Mouse (Mus musculus) layer of hippocampus, adult 9-10 months (tissue): Measurements from ENCODE around the gene Pask.
"Not testable (repeated sequence)": the region's sequence is repeated elsewhere in the genome, so short reads cannot be mapped to it uniquely, and the experiment has no call there.

Experiments
- DNase-seq: peaks from one replicate; pipeline ENCODE4 v3.0.0; 2022; ENCODE audit warnings: low spot score

Pask gene

DNA sequence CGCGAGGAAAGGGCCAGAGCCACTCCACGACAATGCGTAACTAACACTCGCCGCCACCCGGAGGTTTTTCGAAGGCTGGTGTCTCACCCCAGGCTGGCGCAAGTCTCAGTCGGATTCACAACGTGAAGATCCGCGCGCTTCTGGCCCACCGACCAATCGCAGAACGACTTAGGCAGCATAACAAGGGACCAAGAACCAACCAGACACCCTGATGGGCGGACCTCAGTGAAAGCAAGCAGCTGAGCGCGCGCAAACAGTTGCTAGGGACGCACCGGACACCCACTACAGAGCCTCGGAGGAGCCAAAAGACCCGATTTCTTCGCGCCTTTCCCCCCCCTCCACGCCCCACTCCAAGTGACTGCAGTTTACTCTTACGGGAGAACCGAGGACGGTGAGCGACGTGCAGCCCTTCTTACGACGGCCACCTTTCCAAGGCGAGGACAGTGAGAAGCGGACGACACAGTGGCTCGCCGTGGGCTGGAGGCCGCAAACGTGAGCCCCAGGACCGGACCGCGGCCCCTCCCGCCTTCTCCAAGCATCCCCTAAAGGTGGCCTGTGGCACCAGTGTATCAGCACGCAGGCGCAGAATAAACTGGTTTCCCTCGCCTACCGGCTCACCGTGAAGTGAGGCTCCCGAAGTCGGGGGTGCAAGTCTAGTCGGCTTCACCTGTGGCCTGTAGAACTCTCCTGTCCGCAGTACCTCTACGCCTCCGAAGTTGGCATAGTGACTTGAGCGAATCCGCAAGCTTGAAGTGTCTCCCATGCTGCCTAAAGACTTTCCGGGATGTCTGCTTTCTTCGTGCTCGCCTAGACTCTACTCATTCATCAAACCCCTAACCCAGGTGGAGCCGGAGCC, at the start of gene Pask, which contains the start of gene Ppp1r7:
TSS of gene Pask (minus strand) at position 835 of the 856 bp plus-strand sequence.
TSS of gene Ppp1r7 (plus strand) at position 207 of the 856 bp plus-strand sequence.
- peak; percentile 83 for DNase-seq

DNA sequence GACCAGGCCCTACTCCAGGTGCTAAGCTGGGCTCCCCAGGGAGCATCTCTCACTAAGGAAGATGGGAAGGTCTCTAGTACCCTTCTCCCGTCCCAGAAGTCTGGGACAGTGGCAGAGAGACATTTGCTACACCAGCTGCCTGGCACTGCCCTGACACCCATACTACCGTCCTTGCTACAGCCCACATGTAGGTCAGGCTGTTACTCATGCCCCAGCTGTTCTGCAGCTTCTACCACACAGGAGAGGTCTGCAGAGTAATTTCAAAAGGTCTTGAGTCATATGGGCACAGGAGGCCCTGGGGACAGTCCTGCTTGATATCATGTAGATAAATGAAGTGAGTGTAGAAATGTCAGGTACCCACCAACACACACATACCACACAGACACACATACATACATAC, 45.6 kb upstream of the Pask start:
- DNase-seq, result no peak

DNA sequence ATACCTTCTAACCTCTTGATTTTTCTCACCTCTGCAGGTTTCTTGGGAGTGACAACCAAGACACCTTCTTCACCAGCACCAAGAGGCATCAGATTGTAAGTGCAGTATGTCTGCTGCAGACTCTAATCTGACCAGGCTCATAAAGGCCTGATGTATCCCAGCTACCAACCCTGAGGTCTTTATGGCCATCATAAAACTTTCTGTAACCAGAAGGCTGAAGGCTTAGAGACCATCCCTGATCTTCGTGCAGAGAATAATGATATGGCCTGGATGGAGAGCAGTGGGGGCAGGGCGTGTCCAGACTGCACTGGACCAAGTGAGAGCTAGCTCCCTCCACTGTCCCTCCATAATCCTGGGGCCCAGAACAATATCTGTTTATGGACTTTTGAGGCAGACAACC, 43.9 kb upstream of the Pask start:
- DNase-seq, result no peak

DNA sequence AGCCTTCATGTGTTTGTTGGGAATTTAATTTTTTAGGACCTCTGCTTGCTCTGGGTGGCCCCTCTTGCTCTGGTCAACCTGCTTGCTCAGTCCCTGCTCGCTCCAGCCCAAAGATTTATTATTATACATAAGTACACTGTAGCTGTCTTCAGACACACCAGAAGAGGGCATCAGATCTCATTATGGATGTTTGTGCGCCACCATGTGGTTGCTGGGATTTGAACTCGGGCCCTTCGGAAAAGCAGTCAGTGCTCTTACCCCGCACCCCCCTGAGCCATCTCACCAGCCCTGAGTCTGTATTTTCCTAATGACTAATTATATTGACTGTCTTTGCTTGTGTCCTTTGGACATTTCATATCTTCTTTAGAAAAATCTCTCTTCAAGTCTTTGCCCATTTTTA, 35.8 kb upstream of the Pask start:
- no peak for DNase-seq

DNA sequence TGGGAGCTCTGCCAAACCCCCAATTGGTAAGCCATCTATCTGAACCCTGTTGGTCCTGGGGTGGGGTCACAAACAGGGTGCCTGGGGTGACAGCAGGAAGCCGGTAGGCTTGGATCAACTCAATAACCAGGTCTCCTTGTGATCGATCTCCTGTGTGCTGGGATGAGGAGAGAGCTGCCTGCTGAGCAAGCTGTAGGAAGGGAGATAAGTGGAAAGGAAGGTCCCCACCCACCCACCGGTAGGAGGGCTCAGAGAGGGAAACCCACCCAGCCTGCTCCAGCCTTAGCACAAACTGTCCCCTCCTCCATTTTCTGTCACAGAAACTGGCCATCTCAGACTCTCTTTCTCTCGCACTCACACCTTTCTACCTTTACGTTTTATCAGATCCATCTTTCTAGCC, 34.0 kb upstream of the Pask start:
- DNase-seq, result no peak

DNA sequence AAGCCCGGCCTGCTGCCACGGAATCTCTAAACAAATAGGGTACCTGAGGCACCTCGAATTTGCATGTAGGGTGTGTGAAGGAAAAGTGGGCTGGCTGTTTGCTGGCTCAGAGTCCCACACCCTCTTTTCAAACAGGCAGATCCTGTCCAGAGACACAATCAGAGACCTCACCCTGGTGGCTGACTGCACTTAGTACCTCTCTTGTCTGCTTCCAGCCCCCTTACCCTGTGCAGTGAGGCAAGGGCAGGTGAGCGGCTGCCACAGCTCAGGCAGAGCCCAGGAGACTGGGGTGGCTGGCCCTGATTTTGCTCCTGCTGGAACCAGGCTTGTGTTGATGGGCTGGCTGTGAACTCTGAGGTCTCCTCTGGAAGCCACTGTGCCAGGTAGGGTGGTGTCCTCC, 30.4 kb upstream of the Pask start, which contains the start of gene Ano7:
TSS of gene Ano7 (plus strand) at position 266 of the 400 bp plus-strand sequence.
- no peak for DNase-seq

DNA sequence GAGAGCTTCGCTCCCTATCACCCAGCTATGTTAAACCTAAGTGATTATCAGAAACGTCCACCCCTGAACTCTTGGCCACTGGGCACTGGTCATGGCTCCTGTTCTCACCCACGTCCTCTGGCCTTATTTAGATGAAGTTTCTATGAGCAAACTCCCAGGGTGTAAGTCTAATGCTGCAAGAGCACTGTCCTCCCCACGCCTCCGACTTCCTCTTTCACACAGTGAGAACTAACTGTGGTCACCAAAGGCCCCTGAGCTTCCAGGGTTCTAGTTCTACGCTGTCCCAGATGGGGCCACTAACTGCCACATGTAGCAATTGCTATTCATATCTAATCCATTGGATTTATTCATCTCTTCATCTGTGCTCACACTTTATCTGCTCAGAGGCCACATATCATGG, 22.4 kb upstream of the Pask start:
- DNase-seq, result no peak

DNA sequence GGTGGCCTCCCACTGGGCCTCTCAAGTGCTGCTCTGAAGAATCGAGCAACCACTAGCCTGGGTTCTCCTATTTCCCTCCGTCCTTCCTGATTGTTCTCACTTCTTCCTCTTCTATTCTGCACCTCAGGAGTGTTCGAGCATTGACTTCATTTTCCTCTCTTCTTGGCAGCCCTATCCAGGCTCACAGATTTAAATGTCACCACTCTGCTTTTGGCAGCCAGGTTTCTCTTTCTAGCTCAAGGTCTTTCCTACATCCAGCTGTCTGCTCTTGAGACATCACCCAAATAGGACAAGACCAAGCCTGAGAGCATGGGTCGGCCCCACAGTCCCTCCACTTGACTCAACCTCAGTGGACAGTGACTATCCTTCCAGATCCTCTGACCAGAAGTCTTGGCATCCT, 19.4 kb upstream of the Pask start:
- no peak for DNase-seq

DNA sequence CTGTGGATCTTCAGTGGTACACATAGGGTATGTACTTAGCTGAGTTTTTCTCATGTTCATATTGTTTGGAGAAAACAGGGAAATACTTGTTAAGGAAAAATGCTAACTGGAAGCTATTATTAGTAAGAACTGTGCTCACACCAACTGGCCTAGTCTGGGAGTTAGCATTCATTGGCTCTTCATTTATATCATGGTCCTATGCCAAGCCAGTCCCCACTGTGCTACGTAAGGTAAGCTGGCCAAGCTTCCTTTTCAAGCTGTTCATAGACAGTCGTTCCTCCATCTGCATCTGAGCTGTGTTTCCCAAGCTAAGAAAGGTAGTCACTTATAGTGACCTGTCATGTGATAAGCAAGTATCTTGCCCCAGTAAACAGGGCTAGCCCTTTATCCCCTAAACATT, 9.4 kb upstream of the Pask start:
- DNase-seq, result peak; percentile 31

DNA sequence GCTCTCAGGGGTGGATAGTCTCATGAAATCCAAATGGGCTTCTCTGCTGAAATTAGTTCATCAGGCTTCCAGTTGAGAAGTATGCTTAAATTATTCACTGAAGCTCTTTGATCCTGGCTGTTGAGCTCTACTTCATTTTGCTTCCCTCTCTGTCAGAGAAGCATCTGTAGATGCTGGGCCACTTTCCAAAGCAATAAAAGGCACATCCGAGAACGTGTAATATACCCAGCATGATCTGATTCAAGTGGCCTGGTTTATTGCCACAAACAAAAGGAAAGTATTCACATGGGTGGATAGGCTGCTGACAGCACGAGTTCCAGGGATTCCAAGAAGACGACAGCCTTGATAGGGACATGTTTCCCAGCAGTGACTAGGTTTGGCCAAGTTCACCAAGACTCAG, 6.4 kb upstream of the Pask start:
- DNase-seq, result no peak

DNA sequence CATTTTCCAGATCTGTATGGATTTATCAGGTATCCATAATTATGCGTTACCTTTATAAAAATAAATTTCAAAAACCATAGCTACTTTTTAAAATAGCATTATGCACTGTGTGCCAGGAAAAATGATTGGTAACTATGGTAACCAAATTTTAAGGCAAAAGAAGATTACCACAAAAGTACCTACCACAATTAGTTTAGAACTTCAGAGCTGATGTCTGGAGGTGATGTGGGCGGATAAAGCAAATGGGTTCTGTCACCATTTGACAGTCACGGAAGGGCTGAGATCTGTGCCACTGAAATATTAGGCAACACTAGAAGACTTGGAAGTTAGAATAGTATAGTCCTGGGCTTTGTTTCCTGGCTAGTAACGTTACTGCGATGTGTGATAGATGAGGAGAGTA, 3.9 kb upstream of the Pask start:
- DNase-seq, result no peak

DNA sequence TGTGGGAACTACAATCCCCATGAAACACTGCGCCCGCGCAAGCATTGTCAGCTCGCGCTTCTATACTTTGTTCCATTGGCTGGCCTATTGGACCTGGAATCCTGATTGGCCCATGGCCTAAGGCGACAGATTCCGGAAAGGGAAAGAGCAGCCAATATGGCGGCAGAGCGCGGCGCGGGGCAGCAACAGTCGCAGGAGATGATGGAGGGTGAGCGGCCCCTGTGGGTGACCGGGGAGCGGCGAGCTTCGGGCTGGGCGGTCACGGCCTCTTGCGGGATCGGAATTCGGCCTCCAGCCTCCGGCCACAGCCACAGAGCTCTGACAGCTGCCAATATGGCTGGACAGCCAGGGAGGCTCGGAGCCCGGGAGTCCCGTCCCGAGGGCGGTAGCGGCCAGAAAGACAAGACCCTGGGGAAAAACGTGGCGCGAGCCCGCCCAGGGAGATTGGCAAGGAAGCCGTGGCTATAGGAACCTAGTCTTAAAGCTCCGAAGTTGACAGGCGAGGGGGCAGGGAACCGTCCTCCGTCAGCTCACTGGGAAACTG, 294 bp upstream of the Pask start:
- DNase-seq, result peak; percentile 90

DNA sequence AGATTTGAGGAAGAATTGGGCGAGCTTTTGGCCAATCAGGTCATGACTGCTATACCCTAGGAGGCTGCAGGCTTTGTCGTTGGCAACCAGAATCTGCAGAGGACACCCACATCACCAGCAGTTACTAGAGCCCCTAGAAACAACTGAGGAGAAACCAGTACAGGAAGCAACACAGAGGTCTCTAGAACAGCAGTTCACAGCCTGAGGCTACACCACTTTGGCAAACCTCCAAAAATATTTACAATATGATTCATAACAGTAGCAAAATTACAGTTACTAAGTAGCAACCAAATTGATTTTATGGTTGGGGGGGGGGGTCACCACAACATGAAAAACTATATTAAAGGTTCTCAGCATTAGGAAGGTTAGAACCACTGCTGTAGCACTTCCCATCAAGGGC, 8.7 kb downstream of the Pask start:
- no peak for DNase-seq

DNA sequence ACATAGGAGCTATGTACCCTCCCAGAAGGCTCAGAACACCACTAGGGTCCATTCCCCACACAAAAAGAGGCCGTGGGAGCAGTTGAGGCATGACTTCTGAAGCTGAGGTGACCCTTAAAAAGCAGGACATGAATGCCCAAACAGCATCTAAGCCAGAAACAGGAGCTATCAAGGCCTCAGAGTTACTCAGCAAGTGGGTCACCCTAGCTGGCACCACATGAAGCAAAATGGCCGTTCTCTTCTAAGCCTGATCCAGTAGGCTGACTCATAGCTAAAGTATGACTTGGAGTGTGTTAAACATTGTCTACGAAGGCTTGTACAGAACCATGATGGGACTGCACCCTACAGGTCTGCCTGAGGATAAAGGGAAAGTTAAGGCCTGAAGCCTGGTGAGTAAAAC, 16.8 kb downstream of the Pask start:
- no peak for DNase-seq

DNA sequence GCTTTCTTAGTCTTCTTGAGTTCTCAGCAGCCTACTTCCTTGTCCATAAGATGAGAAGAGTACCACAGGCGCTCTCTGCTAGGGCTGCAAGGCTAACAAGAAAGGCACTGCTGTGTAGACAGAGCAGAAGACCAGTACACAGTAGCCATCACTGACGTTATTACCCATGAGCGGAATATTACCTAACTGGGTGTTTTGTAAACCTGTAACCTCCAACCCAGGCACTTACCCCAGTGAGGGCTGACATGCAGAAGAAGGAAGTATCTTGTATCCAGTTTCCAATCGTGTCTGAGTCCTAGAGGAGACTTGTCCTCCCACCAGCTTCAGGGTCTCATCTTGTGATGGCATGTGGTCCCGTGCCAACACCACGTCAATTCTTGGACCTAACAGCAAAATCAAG, 19.3 kb downstream of the Pask start:
- DNase-seq, result no peak

DNA sequence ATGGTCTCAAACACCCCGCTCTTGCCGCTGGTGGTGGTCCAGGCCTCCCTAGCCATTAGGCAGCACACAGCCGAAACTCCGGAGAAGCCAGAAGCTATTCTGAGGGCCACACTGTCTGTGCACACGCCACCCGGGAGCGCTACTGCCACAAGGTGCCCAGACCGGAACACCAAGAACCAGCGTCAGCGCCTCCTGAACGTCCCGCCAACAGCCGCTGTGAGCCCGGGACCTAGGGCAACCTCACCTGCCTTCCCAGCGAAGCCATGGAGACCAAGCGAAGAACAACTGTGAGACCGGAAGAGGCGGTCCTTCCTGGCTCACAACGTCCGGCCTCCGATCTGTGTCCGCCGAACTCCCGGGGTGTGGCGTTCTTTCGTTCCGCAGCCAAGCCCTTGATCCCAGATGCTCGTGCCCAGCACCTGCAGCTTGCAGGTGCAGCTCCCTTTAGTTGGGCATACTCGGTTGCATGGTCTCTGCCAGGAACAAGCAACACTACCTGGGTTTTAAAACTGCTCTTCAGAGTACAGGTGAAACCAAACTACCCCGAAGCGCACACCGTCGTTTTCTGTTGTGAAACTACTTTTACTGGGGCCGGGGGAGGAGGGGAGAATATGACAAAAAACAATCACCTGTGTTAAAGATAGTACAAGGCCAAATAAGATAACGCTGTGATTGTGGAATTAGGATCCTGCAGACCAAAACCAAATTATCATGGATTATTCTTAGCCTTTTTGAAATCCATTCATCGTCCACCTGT, 37.5 kb downstream of the Pask start, which contains the start of gene Mterf4:
TSS of gene Mterf4 (minus strand) at position 335 of the 757 bp plus-strand sequence.
- DNase-seq, result peak; percentile 24

DNA sequence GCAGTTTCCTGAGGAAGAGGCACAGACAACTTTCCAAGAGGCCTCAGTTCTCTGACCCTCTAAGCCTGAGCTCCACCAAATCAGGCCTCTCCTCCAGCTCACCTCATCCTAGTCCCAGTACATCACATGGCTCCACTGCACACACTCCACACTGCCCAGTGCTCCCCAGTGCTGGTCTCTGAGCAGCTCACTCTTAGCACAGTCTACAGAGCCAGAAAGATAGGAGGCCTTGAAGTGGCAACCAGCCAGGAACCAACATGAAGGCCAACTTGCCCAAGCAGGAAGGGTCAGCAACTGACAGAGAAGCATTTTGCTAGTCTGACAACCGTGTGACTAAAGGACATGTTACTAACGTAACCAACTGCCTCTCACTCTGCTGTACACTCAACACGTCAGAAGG, 42.7 kb downstream of the Pask start:
- DNase-seq, result no peak

DNA sequence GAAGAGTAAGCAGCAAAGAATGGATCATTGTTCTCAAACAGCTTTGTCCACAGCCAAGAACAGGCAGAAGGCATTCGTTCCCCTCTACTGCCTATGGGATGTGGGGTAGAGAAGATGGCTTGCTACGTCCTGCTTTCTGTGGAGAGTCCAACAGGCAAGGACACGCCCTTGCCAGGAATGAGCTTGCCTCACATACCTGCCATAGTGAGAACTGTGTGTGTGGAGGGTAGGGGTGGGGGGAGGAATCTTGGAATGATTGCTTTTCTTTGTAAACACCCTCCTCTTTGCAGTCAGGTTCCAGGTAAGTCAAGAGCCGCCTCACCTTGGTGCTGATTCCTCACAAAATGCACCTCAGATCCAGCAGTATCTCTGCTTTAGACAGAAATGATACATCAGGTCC, 43.5 kb downstream of the Pask start:
- DNase-seq, result no peak

DNA sequence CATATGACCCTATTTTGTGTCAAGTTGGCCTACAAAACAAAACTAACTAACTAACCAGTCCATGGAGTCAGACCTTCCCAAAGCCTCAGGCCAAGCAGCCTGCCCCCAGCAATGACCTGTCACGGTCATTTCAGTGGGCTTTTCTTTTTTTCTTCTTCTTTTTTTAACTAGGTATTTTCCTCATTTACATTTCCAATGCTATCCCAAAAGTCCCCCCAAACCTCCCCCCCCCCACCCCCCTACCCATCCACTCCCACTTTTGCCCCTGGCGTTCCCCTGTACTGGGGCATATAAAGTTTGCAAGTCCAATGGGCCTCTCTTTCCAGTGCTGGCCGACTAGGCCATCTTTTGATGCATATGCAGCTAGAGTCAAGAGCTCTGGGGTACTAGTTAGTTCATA, 48.8 kb downstream of the Pask start:
- DNase-seq, result not testable (repeated sequence)

DNA sequence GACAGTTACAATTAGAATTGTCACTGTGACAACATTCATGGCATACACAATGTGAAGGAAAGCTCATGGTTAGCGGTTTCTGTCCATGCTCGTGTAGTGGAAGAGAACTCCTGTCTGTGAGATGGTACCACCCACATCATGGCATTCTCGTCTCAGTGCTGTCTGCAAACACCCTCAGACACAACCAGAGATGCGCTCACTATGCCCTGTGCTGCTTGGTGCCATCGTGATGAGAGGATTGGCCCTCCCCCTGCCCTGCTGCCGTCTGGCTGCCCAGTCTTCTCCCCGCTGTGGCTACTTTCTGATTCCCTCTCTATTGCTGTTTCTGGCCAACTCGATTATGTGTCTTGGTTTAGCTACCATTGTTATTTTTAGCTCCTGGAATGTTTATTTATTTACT, 51.3 kb downstream of the Pask start:
- no peak for DNase-seq

DNA sequence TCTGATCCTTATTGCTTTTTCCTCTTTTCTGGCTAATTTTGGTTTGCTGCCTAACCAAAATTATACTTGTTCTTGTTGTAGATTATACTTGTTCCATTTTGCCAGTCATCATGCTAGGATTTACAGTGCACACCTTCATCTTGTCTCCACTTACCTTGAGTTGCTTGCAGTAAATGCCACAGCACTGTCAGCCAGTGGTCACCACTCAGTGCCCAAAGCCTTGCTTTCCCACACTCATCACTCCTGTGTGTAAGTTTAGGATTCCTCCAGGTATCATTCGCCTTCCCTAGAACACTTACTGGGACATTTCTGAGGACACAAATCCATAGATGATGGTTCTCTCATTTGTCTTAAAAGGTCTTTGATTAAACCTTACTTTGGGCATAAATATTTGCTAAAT, 51.7 kb downstream of the Pask start:
- no peak for DNase-seq

DNA sequence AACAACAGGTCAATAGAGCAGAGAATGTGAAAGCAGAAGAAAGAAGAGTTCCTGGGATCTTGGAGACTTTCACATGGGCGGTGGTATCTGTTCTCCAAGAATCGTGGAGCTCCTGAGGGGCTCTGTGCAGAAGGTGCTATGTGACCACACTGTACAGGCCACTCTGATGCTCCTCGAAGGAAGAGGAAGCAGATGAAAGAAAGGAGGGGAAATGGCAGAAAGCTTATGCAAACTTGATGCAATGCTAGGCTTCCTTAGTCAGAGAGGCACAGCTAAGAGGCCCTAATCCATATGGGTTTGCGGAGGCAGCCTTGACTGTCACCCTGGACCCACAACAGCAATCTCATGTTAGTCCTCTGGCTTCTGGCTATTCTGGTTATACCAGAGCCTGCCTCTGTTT, 52.3 kb downstream of the Pask start:
- no peak for DNase-seq

DNA sequence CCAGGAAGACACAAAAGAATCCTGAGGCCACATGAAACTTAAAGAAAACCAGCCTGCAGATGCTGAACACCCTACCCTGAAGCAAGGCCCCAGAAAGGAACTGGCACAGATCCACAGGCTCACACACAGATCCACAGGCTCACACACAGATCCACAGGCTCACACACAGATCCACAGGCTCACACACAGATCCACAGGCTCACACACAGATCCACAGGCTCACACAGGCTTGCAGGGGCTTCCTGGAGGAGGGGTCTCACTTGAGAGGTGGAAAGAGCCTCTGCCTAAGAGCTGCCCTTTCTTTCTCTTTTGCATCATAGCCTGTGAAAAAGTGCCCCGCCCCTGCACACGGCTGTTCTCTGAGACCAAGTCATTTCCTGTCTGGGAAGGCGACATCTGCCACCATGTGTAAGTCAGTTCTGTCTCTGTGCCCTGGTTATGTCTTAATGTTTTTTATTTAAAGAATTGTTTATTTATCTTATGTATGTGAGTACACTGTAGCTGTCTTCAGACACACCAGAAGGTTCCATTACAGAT, 53.5 kb downstream of the Pask start:
- DNase-seq, result no peak
